Mouse (Mus musculus): ENCODE measurements around the gene Zfp598.

DNA sequence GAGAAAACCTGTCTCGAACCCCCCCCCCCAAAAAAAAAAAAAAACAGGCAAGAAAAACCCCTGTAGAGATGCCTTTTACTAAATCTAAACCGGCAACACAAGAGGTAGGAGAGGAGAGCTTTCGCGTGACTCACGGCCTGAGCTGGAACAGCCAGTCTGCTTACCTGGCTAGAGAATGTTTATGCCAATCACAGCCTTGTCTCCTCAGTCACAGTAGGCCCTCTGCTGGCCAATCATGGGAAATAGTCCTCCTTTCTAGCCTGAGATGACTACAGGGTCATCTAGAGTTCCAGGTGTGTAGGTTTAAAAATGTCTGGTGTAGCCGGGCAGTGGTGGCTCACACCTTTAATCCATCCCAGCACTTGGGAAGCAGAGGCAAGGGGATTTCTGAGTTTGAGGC lies 2.1 kb upstream of the Zfp598 start:
- no peak for TF ChIP-seq GATA1 (IDR thresholded peaks at IDR 0.05; ENCODE audit: borderline replicate concordance, low read length)
- no peak for TF ChIP-seq FLI1 (IDR thresholded peaks at IDR 0.05; ENCODE audit: low read length)
